Mouse (Mus musculus) midbrain, embryonic 10.5 days (tissue): ENCODE results near the gene Ranbp2. TPM values are rescaled to one million over a fixed set of nuclear protein-coding genes. Genes with fewer than 3 reads are reported as not detected.
A peak's percentile ranks its signal among the peaks of the same experiment; 100 is the strongest.
"Not testable (repeated sequence)": the region's sequence is repeated elsewhere in the genome, so short reads cannot be mapped to it uniquely, and the experiment has no call there.

Experiments used
- DNase-seq: peaks from one replicate; pipeline ENCODE4 v3.0.0-alpha.2; 2017; ENCODE audit warnings: low spot score
- H3K27ac ChIP-seq: fragments of 300-500 bp; sonication (generic); replicated peaks from 2 replicates; pipeline ENCODE4 v1.5.1; 2016; ENCODE audit warnings: mild to moderate bottlenecking
- H3K27me3 ChIP-seq: fragments of 300-500 bp; sonication (generic); 2 replicates; pipeline ENCODE4 v1.6.1; 2016; ENCODE audit warnings: low read depth, mild to moderate bottlenecking; ENCODE audit not compliant: poor library complexity, severe bottlenecking
- H3K36me3 ChIP-seq: fragments of 300-500 bp; sonication (generic); 2 replicates; pipeline ENCODE4 v1.6.1; 2016; ENCODE audit warnings: mild to moderate bottlenecking, moderate library complexity
- H3K4me1 ChIP-seq: fragments of 300-500 bp; sonication (generic); 2 replicates; pipeline ENCODE4 v1.6.1; 2016
- H3K4me3 ChIP-seq: fragments of 300-500 bp; sonication (generic); 2 replicates; pipeline ENCODE4 v1.5.1; 2016; ENCODE audit warnings: mild to moderate bottlenecking, moderate library complexity
- H3K9me3 ChIP-seq: fragments of 300-500 bp; sonication (generic); replicated peaks from 2 replicates; pipeline ENCODE4 v1.6.1; 2016; ENCODE audit warnings: mild to moderate bottlenecking
- WGBS: fragments of 180-500 bp; shearing (Covaris S2); methylation state at CpG from one replicate; pipeline ENCODE4 v1.1.7; 2016; 5-methylcytosine and 5-hydroxymethylcytosine counted together
- polyA plus RNA-seq: library from polyadenylated mRNA; unstranded; fragments of >200 nt; fragmentation: Nextera tagmentation; extraction: Ambion mirVana; gene quantifications from 2 replicates; pipeline ENCODE4 v1.2.1, GENCODE M21; 2016

The Ranbp2 gene
- polyA plus RNA-seq, 1 experiment from 2014 or later, result 23.9 TPM

- Histone ChIP-seq H3K36me3 (peaks cover 80% of the 10 kb centered on the region), H3K4me3 (no peak overlapping the region), H3K9me3 (peaks cover 8% of the 10 kb centered on the region), H3K27ac (no peak overlapping the region), H3K27me3 (no peaks in the 10 kb centered on the region), H3K4me1 (no peaks in the 10 kb centered on the region)
- DNase-seq, result no peak
- WGBS, result 89% methylated on average over 1 of the region's 1 CpGs
Measured at GRCm38 (mm10) chr10:58529358-58529757, 82.6 kb downstream of the Ranbp2 start.

DNA sequence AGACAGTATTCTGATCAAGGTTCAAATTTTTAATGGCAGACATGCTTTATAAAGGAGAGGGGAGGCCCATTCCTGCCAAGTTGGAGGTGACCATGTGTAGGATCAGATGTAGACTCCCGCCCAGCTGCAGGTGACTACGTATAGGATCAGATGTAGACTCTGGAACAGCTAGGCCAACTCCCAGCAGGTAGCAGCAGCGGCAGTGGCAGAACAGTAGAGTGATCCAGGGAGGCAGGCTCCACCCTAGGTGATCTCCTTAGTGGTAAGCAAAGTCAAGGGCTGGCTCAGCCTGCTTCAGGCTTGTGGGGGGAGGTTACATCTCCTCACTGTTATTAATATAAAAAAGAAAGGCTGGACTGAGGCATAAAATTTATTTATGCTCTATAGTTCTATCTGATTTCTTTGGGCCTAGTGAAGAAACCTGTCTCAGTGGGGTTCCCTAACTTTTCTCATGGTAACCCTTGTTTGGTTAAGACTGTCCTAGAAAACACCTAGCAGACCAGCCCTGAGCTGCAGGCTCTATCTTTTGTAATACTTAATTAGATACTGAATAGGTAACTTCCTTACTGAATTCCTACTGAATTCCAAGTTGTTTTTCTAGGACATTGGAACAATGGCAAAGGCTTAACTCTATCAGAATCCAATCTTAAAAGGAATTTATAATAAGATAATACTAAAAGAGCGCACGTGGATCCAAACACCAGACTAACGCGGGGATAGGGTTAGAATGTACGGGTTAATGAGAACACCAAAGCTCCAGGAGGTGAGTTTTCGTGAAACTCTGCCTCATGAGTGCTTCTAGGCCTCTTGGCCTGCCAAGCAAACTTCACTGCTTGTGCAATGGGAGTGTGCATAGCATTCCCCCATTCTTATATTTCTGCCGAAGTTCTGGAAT lies 84.4 kb downstream of the Ranbp2 start:
- peaks cover 78% of the 10 kb centered on the region for H3K36me3 ChIP-seq
- no peaks in the 10 kb centered on the region for H3K27me3 ChIP-seq
- 81% methylated on average over 10 of the region's 10 CpGs for WGBS
- H3K9me3 ChIP-seq, result peaks cover 14% of the 10 kb centered on the region
- H3K4me1 ChIP-seq, result no peaks in the 10 kb centered on the region
- DNase-seq, result no peak
- H3K4me3 ChIP-seq, result no peak overlapping the region
- no peak overlapping the region for H3K27ac ChIP-seq

DNA sequence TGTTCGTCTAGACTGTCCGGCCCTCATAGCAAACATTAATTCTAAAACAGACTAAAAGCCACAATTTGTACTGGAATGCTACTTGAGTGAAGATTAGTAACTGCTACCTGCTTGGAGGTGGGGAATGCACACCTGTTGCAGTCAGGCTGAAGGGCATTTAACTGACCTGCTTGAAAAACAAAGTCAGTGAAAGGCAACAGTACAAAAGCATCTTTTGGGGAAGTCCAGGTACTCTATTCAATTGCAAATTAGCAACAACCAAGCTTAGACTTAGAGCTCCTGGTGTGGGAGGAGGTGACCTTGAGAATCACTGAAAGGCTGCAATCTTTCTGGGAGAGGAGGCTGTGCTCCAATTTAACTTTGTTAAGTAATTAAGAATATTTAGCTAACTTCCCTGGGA lies 85.5 kb downstream of the Ranbp2 start:
- Histone ChIP-seq H3K4me3 (no peak overlapping the region), H3K27me3 (no peaks in the 10 kb centered on the region), H3K27ac (no peak overlapping the region), H3K4me1 (no peaks in the 10 kb centered on the region), H3K36me3 (peaks cover 80% of the 10 kb centered on the region), H3K9me3 (peaks cover 14% of the 10 kb centered on the region)
- no peak for DNase-seq
- 96% methylated on average over 2 of the region's 2 CpGs for WGBS

DNA sequence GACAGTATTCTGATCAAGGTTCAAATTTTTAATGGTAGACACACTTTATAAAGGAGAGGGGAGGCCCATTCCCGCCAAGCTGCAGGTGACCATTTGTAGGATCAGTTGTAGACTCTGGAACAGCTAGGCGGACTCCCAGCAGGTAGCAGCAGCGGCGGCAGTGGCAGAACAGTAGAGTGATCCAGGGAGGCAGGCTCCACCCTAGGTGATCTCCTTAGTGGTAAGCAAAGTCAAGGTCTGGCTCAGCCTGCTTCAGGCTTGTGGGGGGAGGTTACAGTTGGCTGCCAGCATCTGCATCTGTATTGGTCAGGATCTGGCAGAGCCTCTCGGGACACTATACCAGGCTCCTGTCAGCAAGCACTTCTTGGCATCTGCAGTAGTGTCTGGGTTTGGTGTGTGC lies 89.6 kb downstream of the Ranbp2 start:
- not testable (repeated sequence) for H3K4me1 ChIP-seq, DNase-seq, H3K27ac ChIP-seq, H3K27me3 ChIP-seq, H3K4me3 ChIP-seq
- Histone ChIP-seq H3K36me3 (peaks cover 57% of the 10 kb centered on the region), H3K9me3 (peaks cover 14% of the 10 kb centered on the region)
- WGBS, result 83% methylated on average over 5 of the region's 5 CpGs

DNA sequence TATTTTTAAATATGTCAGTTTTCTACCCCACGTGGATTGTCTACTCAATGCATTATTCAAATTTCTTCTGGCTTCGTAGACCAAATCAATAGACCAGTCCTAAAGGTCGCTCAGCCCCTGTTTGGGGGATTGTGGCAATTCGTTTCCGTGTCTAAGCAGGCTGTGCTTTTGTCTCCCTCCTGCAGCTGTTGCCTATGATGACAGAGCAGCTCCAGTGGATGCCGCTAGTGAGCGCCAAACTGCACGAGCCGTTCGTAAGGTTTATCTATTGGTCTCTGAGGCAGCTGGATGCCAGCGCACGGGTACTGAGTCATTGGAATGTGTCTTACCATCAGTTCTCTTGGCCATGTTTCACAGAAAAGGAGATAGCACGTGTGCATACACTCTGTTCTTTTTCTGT lies 93.9 kb downstream of the Ranbp2 start:
- H3K4me1 ChIP-seq, result no peaks in the 10 kb centered on the region
- WGBS, result 51% methylated on average over 13 of the region's 13 CpGs
- peak; percentile 46 for DNase-seq
- H3K4me3 ChIP-seq, result no peak overlapping the region
- peaks cover 45% of the 10 kb centered on the region for H3K36me3 ChIP-seq
- no peaks in the 10 kb centered on the region for H3K27me3 ChIP-seq
- no peak overlapping the region for H3K27ac ChIP-seq
- no peaks in the 10 kb centered on the region; the same call in 1 of the 2 replicates for H3K9me3 ChIP-seq

Other genes starting within 250 kb of the Ranbp2 start
- not detected in 2 replicates for gene AW822073, start 222.0 kb upstream of the Ranbp2 start, polyA plus RNA-seq
- gene Duxf3, start 214.2 kb upstream of the Ranbp2 start, polyA plus RNA-seq, result not detected in 2 replicates
- not detected in 2 replicates for gene Gm4981, start 210.2 kb upstream of the Ranbp2 start, polyA plus RNA-seq
- gene Gcc2, start 191.4 kb upstream of the Ranbp2 start, polyA plus RNA-seq, result 40.1 and 49.2 TPM in 2 replicates
- gene Lims1, start 123.5 kb upstream of the Ranbp2 start, polyA plus RNA-seq, result 109 and 111 TPM in 2 replicates
- 16.6 and 18.1 TPM in 2 replicates for gene Ccdc138, start 51.0 kb downstream of the Ranbp2 start, polyA plus RNA-seq
- gene Edar, start 228.7 kb downstream of the Ranbp2 start, polyA plus RNA-seq, result 0.67 and 0.73 TPM in 2 replicates